Mouse (Mus musculus) thymus, postnatal 14 days (tissue): ENCODE measurements around the gene St6galnac1.

Experiments
- DNase-seq: peaks from one replicate; pipeline ENCODE4 v3.0.0; 2021

Gene St6galnac1

DNA sequence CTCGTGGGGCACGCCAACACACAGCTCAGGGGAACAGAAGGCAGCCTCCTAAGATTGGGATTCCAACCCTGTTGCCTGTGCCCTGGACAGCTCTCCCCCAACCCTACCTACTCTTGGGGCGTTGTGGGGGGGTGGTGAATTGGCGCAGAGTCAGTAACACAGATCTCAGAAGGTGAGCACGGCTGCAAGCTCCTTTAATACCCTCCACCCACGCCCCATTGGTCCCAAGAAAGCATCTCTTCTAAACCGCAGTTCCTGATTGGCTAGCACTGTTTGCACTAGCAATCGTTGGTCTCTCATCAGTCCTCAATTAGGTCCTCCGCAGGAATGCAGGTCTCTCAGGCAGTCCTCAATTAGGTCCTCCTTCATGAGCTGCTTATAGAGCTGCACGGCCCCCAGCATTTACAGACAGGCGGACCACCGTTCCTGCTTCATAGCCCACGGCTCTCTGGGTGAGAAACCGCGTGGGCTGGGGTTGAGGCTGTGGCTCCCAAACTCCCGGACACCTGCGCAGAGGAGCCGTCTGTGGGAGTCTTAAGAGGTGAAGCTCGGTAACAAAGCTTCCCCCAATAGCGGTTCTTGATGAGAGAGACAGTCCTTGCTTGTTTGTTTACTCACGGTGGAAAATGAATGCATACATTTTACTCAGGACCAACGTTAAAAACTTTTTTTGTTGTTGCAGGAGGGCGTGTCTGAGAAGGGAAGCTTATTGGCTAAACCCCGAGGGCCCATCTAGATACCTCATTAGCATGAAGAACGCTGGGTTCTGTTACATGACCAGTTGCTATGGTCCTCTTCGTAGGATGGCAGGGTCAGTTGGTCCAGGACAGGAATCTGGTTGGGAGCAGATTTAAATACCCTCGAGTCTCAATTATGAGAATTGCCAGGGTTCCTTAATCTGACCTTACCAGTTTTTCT, 50.0 kb downstream of the St6galnac1 start:
- DNase-seq, result no peak

DNA sequence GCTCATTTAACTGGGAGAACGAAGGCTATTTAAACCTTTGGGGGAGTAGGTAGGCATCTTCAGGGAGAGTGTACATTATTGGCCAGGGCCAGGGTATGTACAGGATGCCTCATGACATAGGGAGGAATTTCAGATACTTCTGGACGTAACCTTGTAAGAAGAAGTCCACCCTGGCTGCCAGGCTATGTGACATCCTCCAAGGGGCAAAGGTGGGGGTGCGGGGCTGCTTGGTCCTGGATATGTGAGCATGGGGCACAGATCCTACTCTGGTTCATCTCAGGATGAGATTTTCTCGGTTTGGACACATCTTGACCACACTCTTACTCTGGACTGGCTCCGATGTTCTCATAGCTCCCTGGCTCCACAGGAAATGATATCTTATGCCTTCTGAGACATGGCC, 52.2 kb downstream of the St6galnac1 start:
- DNase-seq, result no peak

DNA sequence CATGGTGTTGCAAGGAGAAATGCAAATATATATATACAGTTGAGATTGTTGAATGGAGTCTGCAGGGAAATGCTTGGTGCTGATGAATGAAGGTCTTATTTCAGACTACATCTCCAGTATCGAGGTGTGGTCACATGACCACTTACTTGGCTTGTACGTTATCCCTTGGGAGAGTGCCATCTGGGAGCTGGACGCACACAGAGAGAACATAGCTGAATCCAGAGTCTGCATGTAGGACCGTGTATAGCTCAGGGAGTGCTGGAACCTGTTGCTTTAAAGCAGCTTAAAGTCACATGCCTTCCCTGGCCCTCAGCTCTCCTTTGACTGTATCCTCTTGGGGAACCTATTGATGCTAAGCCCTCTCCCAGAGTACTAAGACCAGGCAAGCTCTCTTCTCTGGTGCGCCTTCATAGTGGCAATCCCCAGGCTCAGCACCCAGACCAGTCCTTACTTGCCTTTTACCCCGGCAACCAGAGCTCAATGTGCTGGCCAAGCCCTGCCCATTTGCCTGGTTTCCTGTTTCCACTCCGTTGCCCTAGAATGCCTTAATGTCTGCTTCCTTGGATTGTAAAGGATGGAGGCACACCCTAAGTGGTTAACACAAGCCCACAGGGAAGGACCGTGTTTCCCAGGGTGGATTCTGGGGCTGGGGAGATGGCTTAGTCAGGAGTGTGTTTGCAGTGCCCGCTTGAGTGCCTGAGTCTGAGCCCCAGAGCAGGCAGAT, 53.6 kb downstream of the St6galnac1 start:
- DNase-seq, result no peak

DNA sequence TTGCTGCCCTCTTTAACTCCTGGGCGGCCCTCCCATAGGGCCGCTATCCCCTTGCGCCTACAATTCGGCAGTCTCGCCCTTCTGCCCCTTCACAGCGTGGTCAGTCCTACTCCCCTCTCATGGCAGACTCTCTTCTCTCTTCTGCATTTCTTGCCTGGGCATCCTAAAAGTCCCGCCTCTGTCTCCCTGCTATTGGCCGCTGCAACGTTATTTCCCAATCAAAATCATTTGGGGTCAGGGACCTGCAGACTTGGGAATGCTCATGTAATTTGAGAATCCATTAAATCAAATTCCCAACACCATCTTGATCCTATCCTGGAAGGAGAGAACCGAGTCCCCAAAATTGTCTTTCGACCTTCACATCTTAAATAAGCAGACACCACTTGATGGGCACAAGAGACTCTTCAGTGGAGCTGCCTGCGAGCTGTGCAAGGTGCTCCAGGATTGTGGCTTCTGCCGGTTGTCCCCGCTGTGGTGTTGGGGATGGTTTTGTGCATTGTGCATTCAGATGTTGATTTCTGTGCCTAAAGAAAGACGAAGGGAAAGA, 54.9 kb downstream of the St6galnac1 start:
- DNase-seq, result no peak
